Mouse (Mus musculus): ENCODE data around the gene Trim37. TPM values are rescaled to one million over a fixed set of nuclear protein-coding genes. Genes with fewer than 3 reads are reported as not detected.

Gene Trim37
- total and polyA plus RNA-seq, 3 experiments, result 36.2 to 60.6 (median 41.9) TPM

DNA sequence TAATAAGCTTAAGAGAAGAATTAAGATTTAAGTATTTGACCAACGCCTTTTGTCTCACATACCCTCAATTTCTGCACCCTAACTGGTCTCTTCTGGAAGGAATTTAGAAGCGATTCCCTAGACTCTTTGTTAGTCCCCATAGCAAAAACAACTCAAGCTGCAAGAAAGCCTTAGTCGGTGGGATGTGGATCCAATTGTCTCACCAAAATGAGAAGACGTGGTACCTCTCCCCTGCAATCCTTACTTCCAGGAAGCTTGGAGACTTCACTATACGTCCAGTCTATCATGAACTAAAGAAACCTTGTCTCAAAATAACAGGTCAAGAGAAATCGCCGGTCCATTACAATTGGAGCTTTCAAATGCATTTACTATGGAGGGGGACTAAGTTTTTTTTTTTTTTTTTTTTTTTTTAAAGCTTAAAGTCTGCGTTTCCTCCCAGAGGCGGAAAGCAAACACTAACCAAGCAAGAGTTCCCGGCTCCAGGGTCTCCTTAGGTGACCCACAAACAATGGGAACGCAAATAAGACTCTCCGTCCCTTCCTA lies 525 bp upstream of the Trim37 start:
- Histone ChIP-seq H3K4me1 (ENCODE audit: control insufficient read depth in 1 of 2, insufficient read depth in 2 of 2) (peaks cover 3 to 28% of the 10 kb centered on the region in 2 experiments), H3K79me2 (replicated peaks; ENCODE audit: control insufficient read depth, extremely low read depth, insufficient read depth, poor library complexity, severe bottlenecking) (peaks cover 11% of the 10 kb centered on the region), H3K9ac (ENCODE audit: insufficient read depth, low read depth) (peak overlapping the region; percentile 57), H3K4me3 (replicated peaks in 1 of 3; ENCODE audit: low read depth in 2 of 3, low read length in 2 of 3, poor library complexity in 1 of 3) (peak overlapping the region; percentile 56 to 94 (median 60)), H3K27me3 (replicated peaks) (no peaks in the 10 kb centered on the region), H3K27ac (ENCODE audit: insufficient read depth, low read depth) (no peak overlapping the region), H3K36me3 (replicated peaks in 1 of 2; ENCODE audit: control insufficient read depth in 1 of 2, insufficient read depth in 1 of 2, low read length in 1 of 2) (peaks cover 11 to 51% of the 10 kb centered on the region in 2 experiments), H3K4me2 (ENCODE audit: insufficient read depth, low read depth, poor library complexity, severe bottlenecking) (peak overlapping the region; percentile 89), H3K9me3 (replicated peaks; ENCODE audit: low read length) (no peaks in the 10 kb centered on the region)
- TF ChIP-seq HCFC1 (IDR thresholded peaks at IDR 0.05; ENCODE audit: low read depth, low read length) (no peak), BHLHE40 (IDR thresholded peaks at IDR 0.05; ENCODE audit: low read depth, low read length) (no peak), USF1 (IDR thresholded peaks at IDR 0.05; ENCODE audit: low read depth, low read length) (no peak), NELFE (IDR thresholded peaks at IDR 0.05; ENCODE audit: low read depth, low read length) (no peak), CHD1 (IDR thresholded peaks at IDR 0.05; ENCODE audit: low read depth, low read length) (0 out of 2 replicates have a peak, but pooled peaks have one; percentile 67), MAZ (IDR thresholded peaks at IDR 0.05; ENCODE audit: low read depth, low read length) (0 out of 2 replicates have a peak, but pooled peaks have one; percentile 4), NRF1 (IDR thresholded peaks at IDR 0.05; ENCODE audit: low read depth, low read length) (no peak), E2F4 (IDR thresholded peaks at IDR 0.05; ENCODE audit: insufficient replicate concordance, low read depth, low read length) (0 out of 2 replicates have a peak, but pooled peaks have one; percentile 83), GABPA (IDR thresholded peaks at IDR 0.05; ENCODE audit: insufficient replicate concordance, low read depth, low read length) (no peak), POLR2AphosphoS2 (IDR thresholded peaks at IDR 0.05; ENCODE audit: low read depth, low read length) (0 out of 2 replicates have a peak, but pooled peaks have one; percentile 8), ZKSCAN1 (IDR thresholded peaks at IDR 0.05; ENCODE audit: borderline replicate concordance, low read depth, low read length) (no peak), TBP (conservative IDR thresholded peaks at IDR 0.05; ENCODE audit: low read depth, low read length) (0 out of 2 replicates have a peak, but pooled peaks have one; percentile 43), ZNF384 (IDR thresholded peaks at IDR 0.05; ENCODE audit: low read depth, low read length) (peak; percentile 94), RCOR1 (conservative IDR thresholded peaks at IDR 0.05; ENCODE audit: low read depth, low read length) (no peak), ZC3H11A (IDR thresholded peaks at IDR 0.05; ENCODE audit: low read depth, low read length) (no peak), MEF2A (IDR thresholded peaks at IDR 0.05; ENCODE audit: borderline replicate concordance, low read depth, low read length) (0 out of 2 replicates have a peak, but pooled peaks have one; percentile 11), PAX5 (IDR thresholded peaks at IDR 0.05; ENCODE audit: low read length) (no peak)
- no peak for DNase-seq (ENCODE audit: extremely low read depth)
- in situ Hi-C loops (cut with MboI; ENCODE audit: low pct_ligation_motif_present, low pct_unique_long_range_greater_than_20kb, low sequenced_read_pairs), result no loop called here
- dilution Hi-C loops (cut with MboI; ENCODE audit: extremely low pct_ligation_motif_present, extremely low pct_unique_long_range_greater_than_20kb, low sequenced_read_pairs), result no loop called here

- Histone ChIP-seq H3K9ac (ENCODE audit: insufficient read depth, low read depth) (no peak overlapping the region), H3K79me2 (replicated peaks; ENCODE audit: control insufficient read depth, extremely low read depth, insufficient read depth, poor library complexity, severe bottlenecking) (no peaks in the 10 kb centered on the region), H3K4me2 (ENCODE audit: insufficient read depth, low read depth, poor library complexity, severe bottlenecking) (no peak overlapping the region), H3K36me3 (replicated peaks in 1 of 2; ENCODE audit: control insufficient read depth in 1 of 2, insufficient read depth in 1 of 2, low read length in 1 of 2) (peaks cover 5 to 53% of the 10 kb centered on the region in 2 experiments), H3K27ac (ENCODE audit: insufficient read depth, low read depth) (no peak overlapping the region), H3K9me3 (replicated peaks; ENCODE audit: low read length) (no peaks in the 10 kb centered on the region), H3K27me3 (replicated peaks) (no peaks in the 10 kb centered on the region), H3K4me1 (ENCODE audit: control insufficient read depth in 1 of 2, insufficient read depth in 2 of 2) (peaks cover 0 to 2% of the 10 kb centered on the region in 2 experiments; a peak in 1 of 4 replicates), H3K4me3 (replicated peaks in 1 of 3; ENCODE audit: low read depth in 2 of 3, low read length in 2 of 3, poor library complexity in 1 of 3) (no peak overlapping the region)
- no peak for DNase-seq (ENCODE audit: extremely low read depth)
- in situ Hi-C loops (cut with MboI; ENCODE audit: low pct_ligation_motif_present, low pct_unique_long_range_greater_than_20kb, low sequenced_read_pairs) (no loop called here), dilution Hi-C loops (cut with MboI; ENCODE audit: extremely low pct_ligation_motif_present, extremely low pct_unique_long_range_greater_than_20kb, low sequenced_read_pairs) (no loop called here)
- TF ChIP-seq BHLHE40 (IDR thresholded peaks at IDR 0.05; ENCODE audit: low read depth, low read length), result no peak
- TF ChIP-seq TCF12 (IDR thresholded peaks at IDR 0.05; ENCODE audit: low read depth, low read length), result no peak
- TF ChIP-seq ETS1 (conservative IDR thresholded peaks at IDR 0.05; ENCODE audit: low read depth, low read length), result no peak
- no peak for TF ChIP-seq SMC3 (IDR thresholded peaks at IDR 0.05; ENCODE audit: low read depth, low read length)
- TF ChIP-seq USF1 (IDR thresholded peaks at IDR 0.05; ENCODE audit: low read depth, low read length), result no peak
- TF ChIP-seq ZNF384 (IDR thresholded peaks at IDR 0.05; ENCODE audit: low read depth, low read length), result no peak
- TF ChIP-seq RCOR1 (conservative IDR thresholded peaks at IDR 0.05; ENCODE audit: low read depth, low read length), result no peak
- TF ChIP-seq TBP (conservative IDR thresholded peaks at IDR 0.05; ENCODE audit: low read depth, low read length), result no peak
- TF ChIP-seq CTCF (conservative IDR thresholded peaks at IDR 0.05 in 1 of 2, IDR thresholded peaks at IDR 0.05 in 1 of 2; ENCODE audit: low read depth in 2 of 2, low read length in 2 of 2), result no peak
- no peak for TF ChIP-seq POLR2A (IDR thresholded peaks at IDR 0.05; ENCODE audit: low read depth, low read length)
- TF ChIP-seq NELFE (IDR thresholded peaks at IDR 0.05; ENCODE audit: low read depth, low read length), result no peak
- no peak for TF ChIP-seq USF2 (conservative IDR thresholded peaks at IDR 0.05; ENCODE audit: low read depth, low read length)
- TF ChIP-seq SIN3A (IDR thresholded peaks at IDR 0.05; ENCODE audit: low read length), result no peak
- TF ChIP-seq UBTF (IDR thresholded peaks at IDR 0.05; ENCODE audit: low read depth, low read length), result no peak
- no peak for TF ChIP-seq JUND (conservative IDR thresholded peaks at IDR 0.05; ENCODE audit: low read depth, low read length)
Observed at GRCm38 (mm10) chr11:87136233-87136632, 9.4 kb downstream of the Trim37 start.

All from CH12.LX (cell line).